ENCODE assay signal across 13 mouse cellular contexts in the genomic region with DNA sequence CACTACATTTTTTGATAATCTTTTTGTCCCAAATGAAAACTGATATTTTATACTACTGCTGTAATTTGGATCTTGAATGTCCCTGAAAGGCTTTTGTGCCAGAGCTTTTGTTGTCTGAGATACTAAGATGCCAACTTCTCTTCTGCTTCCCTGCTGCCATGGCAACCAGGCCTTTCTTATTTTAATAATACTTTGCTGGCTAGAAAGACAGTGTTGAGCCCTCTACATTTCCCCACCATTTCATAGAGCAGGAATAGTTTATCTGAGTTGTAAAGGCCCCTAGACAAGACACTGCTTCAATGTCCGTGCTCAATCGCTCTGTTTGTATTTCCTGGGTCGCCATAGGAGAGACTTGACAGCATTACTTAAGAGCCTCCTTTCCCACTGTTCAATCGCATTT. TPM values are rescaled to one million over a fixed set of nuclear protein-coding genes. Genes with fewer than 3 reads are reported as not detected.
DNase-seq lines count a peak whose midpoint lies in the region; ATAC-seq lines count a peak whose summit lies in the region.
"Had no signal": no experiment of that assay in that cellular context is flagged by ENCODE, and none has a peak within 500 bp of the region (broad histone marks: within the 10 kb centered on the region; RNA-seq: fewer than 3 reads in every experiment).

No protein-coding gene starts in this region.

- H3K9ac ChIP-seq in heart, embryonic 13.5 days: 0 out of 2 replicates have a peak overlapping the region, but pooled peaks have one; percentile 99
- no peak overlapping the region for H3K9ac ChIP-seq in hindbrain, embryonic 11.5 days (ENCODE audit: low read depth, low read length)
- H3K9ac ChIP-seq in midbrain, embryonic 12.5 days (replicated peaks): no peak overlapping the region
- H3K9ac ChIP-seq: heart, embryonic 15.5 days had no signal

- no peak for ATAC-seq in heart, embryonic 13.5 days (ENCODE audit: extremely low read depth, insufficient number of reproducible peaks, low FRiP score, low TSS enrichment)
- no peak for ATAC-seq in hindbrain, embryonic 11.5 days (ENCODE audit: low FRiP score)
- no peak for ATAC-seq in midbrain, embryonic 12.5 days (ENCODE audit: low FRiP score, low read depth)

- no peaks in the 10 kb centered on the region for H3K36me3 ChIP-seq in heart, embryonic 13.5 days
- no peaks in the 10 kb centered on the region for H3K36me3 ChIP-seq in hindbrain, embryonic 11.5 days (ENCODE audit: control insufficient read depth, insufficient read depth, low read length)
- H3K36me3 ChIP-seq in midbrain, embryonic 12.5 days: no peaks in the 10 kb centered on the region
- H3K36me3 ChIP-seq: heart, embryonic 15.5 days had no signal

- peaks cover 40% of the 10 kb centered on the region for H3K4me1 ChIP-seq in heart, embryonic 13.5 days
- no peaks in the 10 kb centered on the region; the same call in 1 of the 2 replicates for H3K4me1 ChIP-seq in hindbrain, embryonic 11.5 days (replicated peaks; ENCODE audit: control insufficient read depth, insufficient read depth, low read length)
- peaks cover 41% of the 10 kb centered on the region for H3K4me1 ChIP-seq in midbrain, embryonic 12.5 days

- no peaks in the 10 kb centered on the region for H3K9me3 ChIP-seq in heart, embryonic 13.5 days
- no peaks in the 10 kb centered on the region for H3K9me3 ChIP-seq in hindbrain, embryonic 11.5 days (ENCODE audit: control insufficient read depth, low read length)
- no peaks in the 10 kb centered on the region for H3K9me3 ChIP-seq in midbrain, embryonic 12.5 days
- H3K9me3 ChIP-seq: heart, embryonic 15.5 days had no signal

- WGBS in heart, embryonic 13.5 days: 55% methylated on average over 4 of the region's 4 CpGs
- 24% methylated on average over 4 of the region's 4 CpGs for WGBS in hindbrain, embryonic 11.5 days
- 4% methylated on average over 4 of the region's 4 CpGs for WGBS in midbrain, embryonic 12.5 days

- peak overlapping the region; percentile 93; the same call in 1 of the 2 replicates for H3K4me2 ChIP-seq in heart, embryonic 13.5 days
- no peak overlapping the region for H3K4me2 ChIP-seq in hindbrain, embryonic 11.5 days (replicated peaks; ENCODE audit: low read depth, low read length)
- H3K4me2 ChIP-seq in midbrain, embryonic 12.5 days (replicated peaks): peak overlapping the region; percentile 71

- no peak overlapping the region for H3K4me3 ChIP-seq in heart, embryonic 13.5 days
- H3K4me3 ChIP-seq in hindbrain, embryonic 11.5 days (ENCODE audit: low read depth, low read length): no peak overlapping the region
- H3K4me3 ChIP-seq in midbrain, embryonic 12.5 days: 0 out of 2 replicates have a peak overlapping the region, but pooled peaks have one; percentile 10

- no peak for DNase-seq in heart, adult 8-10 months (ENCODE audit: low spot score)
- peak; percentile 52 for DNase-seq in brain, adult 2 months (ENCODE audit: low read depth, low spot score)
- peak; percentile 54 for DNase-seq in hindbrain, embryonic 11.5 days (ENCODE audit: low spot score)
- DNase-seq in cerebellum, adult 11 months: no peak
- no peak for DNase-seq in kidney, postnatal 14 days
- no peak for DNase-seq in MN1 (ENCODE audit: low spot score)
- DNase-seq: adrenal gland, postnatal 36 days; cerebellum, adult 9-11 months; kidney, adult 9 months; retina, postnatal 1 day had no signal

- H3K27ac ChIP-seq in heart, embryonic 13.5 days (replicated peaks): no peak overlapping the region
- peak overlapping the region; percentile 51; the same call in 1 of the 2 replicates for H3K27ac ChIP-seq in hindbrain, embryonic 11.5 days (ENCODE audit: low read depth, low read length)
- peak overlapping the region; percentile 58 for H3K27ac ChIP-seq in midbrain, embryonic 12.5 days (replicated peaks)
- H3K27ac ChIP-seq: heart, embryonic 15.5 days had no signal

- H3K27me3 ChIP-seq in heart, embryonic 13.5 days (replicated peaks): no peaks in the 10 kb centered on the region
- no peaks in the 10 kb centered on the region for H3K27me3 ChIP-seq in hindbrain, embryonic 11.5 days (ENCODE audit: control insufficient read depth, insufficient read depth, low read length)
- no peaks in the 10 kb centered on the region for H3K27me3 ChIP-seq in midbrain, embryonic 12.5 days
- H3K27me3 ChIP-seq: heart, embryonic 15.5 days had no signal

RNA-seq across cellular contexts. Expression of a gene that starts 3.0 kb away (rescaled TPM):
- polyA plus RNA-seq in heart, embryonic 13.5 days (2015; fragmentation: Nextera tagmentation; extraction: Ambion mirVana): 5.3 and 5.5 TPM in 2 replicates
- 10 to 100 TPM; 16.0 to 18.0 (median 16.9) TPM for total RNA-seq in heart, adult 8-10 months (2022)
- polyA plus RNA-seq in hindbrain, embryonic 11.5 days (2014; fragmentation: Nextera tagmentation; extraction: Ambion mirVana): 12.4 and 15.0 TPM in 2 replicates
- 16.6 and 18.7 TPM in 2 replicates for polyA plus RNA-seq in midbrain, embryonic 12.5 days (2016; fragmentation: Nextera tagmentation; extraction: Ambion mirVana)

Comparison
In these comparisons a context has a peak if more than half of its experiments do, and no peak if none do; other contexts are left out.
1. DNase-seq: peak in brain, adult 2 months (single experiment) and hindbrain, embryonic 11.5 days (single experiment); none in heart, adult 8-10 months (single experiment), cerebellum, adult 11 months (single experiment), kidney, postnatal 14 days (single experiment) and MN1 (single experiment).